Mouse (Mus musculus) hindbrain, embryonic 13.5 days (tissue): ENCODE measurements around the gene Hist1h1a. TPM values are rescaled to one million over a fixed set of nuclear protein-coding genes. Genes with fewer than 3 reads are reported as not detected.
A peak's percentile ranks its signal among the peaks of the same experiment; 100 is the strongest.

Experiments
- ATAC-seq: fragments of 200-750 bp; cut with Nextera tagmentation; 2 replicates; pipeline ENCODE4 v1.8.0; 2017; ENCODE audit warnings: moderate TSS enrichment; ENCODE audit not compliant: low FRiP score
- H3K27ac ChIP-seq: fragments of 300-500 bp; sonication (generic); 2 replicates; pipeline ENCODE4 v1.5.1; 2015; ENCODE audit warnings: inconsistent platforms, mild to moderate bottlenecking, moderate library complexity
- H3K27me3 ChIP-seq: fragments of 300-500 bp; sonication (generic); 2 replicates; pipeline ENCODE4 v1.6.1; 2015; ENCODE audit warnings: mild to moderate bottlenecking, inconsistent platforms
- H3K36me3 ChIP-seq: fragments of 300-500 bp; sonication (generic); 2 replicates; pipeline ENCODE4 v1.6.1; 2015; ENCODE audit warnings: mild to moderate bottlenecking, inconsistent platforms
- H3K4me1 ChIP-seq: fragments of 300-500 bp; sonication (generic); replicated peaks from 2 replicates; pipeline ENCODE4 v1.6.1; 2015; ENCODE audit warnings: inconsistent platforms
- H3K4me2 ChIP-seq: fragments of 300-500 bp; sonication (generic); 2 replicates; pipeline ENCODE4 v1.6.1; 2015; ENCODE audit warnings: inconsistent platforms, mild to moderate bottlenecking, moderate library complexity
- H3K4me3 ChIP-seq: fragments of 300-500 bp; sonication (generic); 2 replicates; pipeline ENCODE4 v1.5.1; 2015; ENCODE audit warnings: mild to moderate bottlenecking, inconsistent platforms
- H3K9ac ChIP-seq: fragments of 300-500 bp; sonication (generic); 2 replicates; pipeline ENCODE4 v1.6.1; 2015; ENCODE audit warnings: mild to moderate bottlenecking, inconsistent platforms
- H3K9me3 ChIP-seq: fragments of 300-500 bp; sonication (generic); 2 replicates; pipeline ENCODE4 v1.6.1; 2016; ENCODE audit warnings: inconsistent platforms
- WGBS: fragments of 180-500 bp; shearing (Covaris S2); methylation state at CpG from one replicate; pipeline ENCODE4 v1.1.7; 2015; 5-methylcytosine and 5-hydroxymethylcytosine counted together
- polyA plus RNA-seq: library from polyadenylated mRNA; unstranded; fragments of >200 nt; fragmentation: Nextera tagmentation; extraction: Ambion mirVana; gene quantifications from 2 replicates; pipeline ENCODE4 v1.2.1, GENCODE M21; 2015

Hist1h1a gene
- polyA plus RNA-seq, 1 experiment from 2014 or later: 1.2 TPM

DNA sequence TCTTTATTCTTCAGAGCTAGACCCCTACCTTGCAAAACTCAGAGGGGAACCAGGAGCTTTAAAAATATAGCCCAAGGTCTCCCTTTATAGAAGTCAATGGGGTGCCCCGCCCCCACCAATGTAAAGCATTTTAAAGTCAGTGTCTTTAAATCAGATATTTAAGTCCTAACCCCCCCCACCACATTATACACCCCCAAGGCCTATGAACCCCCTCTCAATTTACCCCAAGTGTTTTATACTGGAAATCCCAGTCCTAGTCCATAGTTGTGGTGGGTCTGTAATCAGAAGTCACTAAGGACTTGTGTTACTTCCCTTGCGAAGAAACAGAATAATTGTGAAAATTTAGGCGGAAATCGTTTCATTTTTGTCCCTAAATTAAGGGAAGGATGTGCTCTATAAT, 25.4 kb upstream of the Hist1h1a start:
- Histone ChIP-seq H3K27me3 (no peaks in the 10 kb centered on the region), H3K9me3 (no peaks in the 10 kb centered on the region), H3K4me3 (peak overlapping the region; percentile 48), H3K9ac (peak overlapping the region; percentile 76), H3K27ac (peak overlapping the region; percentile 89), H3K4me1 (peaks cover 23% of the 10 kb centered on the region), H3K4me2 (peak overlapping the region; percentile 94), H3K36me3 (no peaks in the 10 kb centered on the region)
- WGBS: 26% methylated on average over 4 of the region's 4 CpGs
- ATAC-seq: no peak

DNA sequence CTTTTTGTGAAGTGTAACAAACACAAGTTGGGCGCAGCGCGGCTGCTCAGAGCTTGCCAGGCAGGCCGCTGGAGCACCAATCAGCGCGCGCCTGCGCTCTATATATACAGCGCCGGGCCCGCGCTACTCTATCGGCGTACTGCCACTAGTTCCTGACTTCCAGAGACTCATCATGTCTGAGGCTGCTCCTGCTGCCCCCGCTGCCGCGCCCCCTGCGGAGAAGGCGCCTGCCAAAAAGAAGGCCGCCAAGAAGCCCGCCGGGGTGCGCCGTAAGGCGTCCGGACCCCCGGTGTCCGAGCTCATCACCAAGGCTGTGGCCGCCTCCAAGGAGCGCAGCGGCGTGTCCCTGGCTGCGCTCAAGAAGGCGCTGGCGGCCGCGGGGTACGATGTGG, 24.8 kb upstream of the Hist1h1a start, which contains the start of gene Hist1h1c:
Gene Hist1h1c (plus strand): TSS at position 132 of the 392 bp plus-strand sequence.
- no peaks in the 10 kb centered on the region for H3K36me3 ChIP-seq
- peak within 1 kb of the TSS; percentile 94 for H3K4me2 ChIP-seq
- no peaks in the 10 kb centered on the region for H3K27me3 ChIP-seq
- H3K9ac ChIP-seq: peak within 1 kb of the TSS; percentile 76
- under 1% methylated on average over 38 of the region's 38 CpGs for WGBS
- peaks cover 23% of the 10 kb centered on the region for H3K4me1 ChIP-seq
- ATAC-seq: peak; percentile 93
- peak within 1 kb of the TSS; percentile 48 for H3K4me3 ChIP-seq
- peak within 1 kb of the TSS; percentile 89 for H3K27ac ChIP-seq
- H3K9me3 ChIP-seq: no peaks in the 10 kb centered on the region

DNA sequence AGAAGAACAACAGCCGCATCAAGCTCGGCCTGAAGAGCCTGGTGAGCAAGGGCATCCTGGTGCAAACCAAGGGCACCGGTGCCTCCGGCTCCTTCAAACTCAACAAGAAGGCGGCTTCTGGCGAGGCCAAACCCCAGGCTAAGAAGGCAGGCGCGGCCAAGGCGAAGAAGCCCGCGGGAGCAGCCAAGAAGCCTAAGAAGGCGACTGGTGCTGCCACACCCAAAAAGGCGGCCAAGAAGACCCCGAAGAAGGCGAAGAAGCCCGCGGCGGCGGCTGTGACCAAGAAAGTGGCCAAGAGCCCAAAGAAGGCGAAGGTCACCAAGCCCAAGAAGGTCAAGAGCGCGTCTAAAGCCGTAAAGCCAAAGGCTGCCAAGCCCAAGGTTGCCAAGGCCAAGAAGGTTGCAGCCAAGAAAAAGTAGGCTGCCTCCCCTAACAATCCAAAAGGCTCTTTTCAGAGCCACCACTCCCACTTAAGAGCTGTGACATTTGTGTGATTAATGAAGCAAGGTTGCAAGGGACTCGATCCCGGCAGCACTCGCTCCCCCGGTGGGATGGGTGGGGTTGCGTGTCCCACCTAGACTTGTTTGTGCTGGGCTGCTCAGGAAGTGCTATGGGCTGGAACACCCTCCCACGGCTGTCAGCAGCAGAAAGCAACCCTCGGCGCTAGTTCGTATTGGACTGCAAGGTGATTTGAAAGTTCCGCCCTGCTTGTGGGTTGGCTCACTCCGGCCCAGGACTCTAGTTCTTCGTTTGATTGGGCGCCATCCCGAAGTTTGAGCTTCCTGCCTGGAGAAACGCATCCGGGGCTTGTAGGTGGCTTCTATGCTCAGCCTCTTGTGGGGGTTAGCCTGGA, 24.2 kb upstream of the Hist1h1a start:
- H3K36me3 ChIP-seq: no peaks in the 10 kb centered on the region
- H3K9ac ChIP-seq: peak overlapping the region; percentile 76
- peaks cover 23% of the 10 kb centered on the region for H3K4me1 ChIP-seq
- H3K27me3 ChIP-seq: no peaks in the 10 kb centered on the region
- no peaks in the 10 kb centered on the region for H3K9me3 ChIP-seq
- under 1% methylated on average over 39 of the region's 39 CpGs for WGBS
- peak overlapping the region; percentile 89 for H3K27ac ChIP-seq
- H3K4me3 ChIP-seq: peak overlapping the region; percentile 48
- peak overlapping the region; percentile 94 for H3K4me2 ChIP-seq
- peak; percentile 90 for ATAC-seq

DNA sequence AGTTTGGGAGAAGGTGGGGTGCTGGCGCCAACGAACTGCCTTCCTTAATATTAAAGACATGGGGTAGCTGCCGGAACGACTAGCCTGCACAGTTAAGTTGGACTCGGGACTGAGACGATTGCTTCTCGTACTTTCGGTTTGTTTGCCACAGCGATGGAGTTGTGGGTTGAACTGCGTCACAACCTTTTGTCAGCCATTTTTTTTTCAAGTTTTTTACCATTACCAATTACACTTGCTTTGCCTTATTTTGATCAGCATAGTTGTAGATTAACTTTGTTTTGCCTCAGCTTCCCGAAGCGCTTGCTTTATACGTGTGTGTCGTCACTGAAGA, 23.6 kb upstream of the Hist1h1a start:
- Histone ChIP-seq H3K27me3 (no peaks in the 10 kb centered on the region), H3K4me3 (peak overlapping the region; percentile 48), H3K27ac (peak overlapping the region; percentile 89), H3K4me2 (peak overlapping the region; percentile 94), H3K9ac (peak overlapping the region; percentile 76), H3K36me3 (no peaks in the 10 kb centered on the region), H3K9me3 (no peaks in the 10 kb centered on the region), H3K4me1 (peaks cover 23% of the 10 kb centered on the region)
- no peak for ATAC-seq
- WGBS: under 1% methylated on average over 14 of the region's 14 CpGs

DNA sequence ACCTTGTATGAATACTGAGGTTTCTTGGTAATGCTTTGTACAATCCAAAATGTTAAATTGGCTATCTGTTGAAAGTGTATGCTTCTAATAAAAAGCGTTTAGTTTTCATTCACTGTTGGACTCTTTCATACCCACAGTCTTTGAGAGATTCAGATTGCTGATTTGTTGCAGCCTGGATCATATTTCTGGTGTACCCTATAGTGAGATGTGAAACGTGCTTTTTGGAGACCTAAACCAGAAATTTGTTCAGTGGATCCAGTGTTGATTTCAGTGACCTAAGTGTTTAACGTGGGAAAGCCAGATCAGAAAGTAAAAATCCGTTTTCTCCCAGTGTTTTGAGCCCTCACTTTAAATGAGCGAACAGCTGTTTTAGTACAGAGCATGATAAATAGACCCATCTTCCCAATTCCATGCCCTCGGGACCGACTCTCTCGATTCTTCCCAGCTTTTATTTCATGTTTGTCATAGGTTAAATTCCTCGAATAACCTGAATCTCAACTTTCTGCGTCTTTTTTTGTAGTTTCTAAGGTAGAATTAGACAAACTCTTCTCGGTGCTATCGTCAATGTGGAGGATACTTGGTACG, 23.1 kb upstream of the Hist1h1a start:
- peak overlapping the region; percentile 48 for H3K4me3 ChIP-seq
- no peaks in the 10 kb centered on the region for H3K36me3 ChIP-seq
- no peaks in the 10 kb centered on the region for H3K9me3 ChIP-seq
- H3K9ac ChIP-seq: peak overlapping the region; percentile 76
- H3K27me3 ChIP-seq: no peaks in the 10 kb centered on the region
- 31% methylated on average over 13 of the region's 13 CpGs for WGBS
- H3K4me2 ChIP-seq: peak overlapping the region; percentile 94
- ATAC-seq: no peak
- peak overlapping the region; percentile 89; the same call in 1 of the 2 replicates for H3K27ac ChIP-seq
- H3K4me1 ChIP-seq: peaks cover 23% of the 10 kb centered on the region

DNA sequence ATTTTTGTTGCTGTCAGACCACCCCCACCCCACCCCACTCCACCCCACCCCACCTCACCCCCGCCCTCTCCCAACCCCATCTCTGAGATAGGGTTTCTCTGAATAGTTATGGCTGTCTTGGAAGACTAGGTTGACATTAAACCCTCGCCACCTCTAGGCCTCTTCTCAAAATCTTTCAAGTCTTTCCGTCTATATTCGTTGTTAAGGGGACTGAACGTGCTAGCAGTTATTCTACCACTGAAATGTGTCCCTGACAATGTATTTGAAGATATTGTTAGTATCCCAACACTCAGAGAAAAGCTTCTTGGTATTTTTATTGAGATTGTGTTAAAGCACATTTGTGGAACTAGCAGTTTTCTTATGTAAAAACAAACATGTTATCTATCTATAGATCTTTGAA, 22.6 kb upstream of the Hist1h1a start:
- Histone ChIP-seq H3K4me2 (peak overlapping the region; percentile 94; the same call in 1 of the 2 replicates), H3K36me3 (no peaks in the 10 kb centered on the region), H3K4me1 (peaks cover 23% of the 10 kb centered on the region), H3K27ac (no peak overlapping the region), H3K27me3 (no peaks in the 10 kb centered on the region), H3K4me3 (no peak overlapping the region), H3K9ac (no peak overlapping the region), H3K9me3 (no peaks in the 10 kb centered on the region)
- WGBS: 72% methylated on average over 5 of the region's 5 CpGs
- no peak for ATAC-seq

DNA sequence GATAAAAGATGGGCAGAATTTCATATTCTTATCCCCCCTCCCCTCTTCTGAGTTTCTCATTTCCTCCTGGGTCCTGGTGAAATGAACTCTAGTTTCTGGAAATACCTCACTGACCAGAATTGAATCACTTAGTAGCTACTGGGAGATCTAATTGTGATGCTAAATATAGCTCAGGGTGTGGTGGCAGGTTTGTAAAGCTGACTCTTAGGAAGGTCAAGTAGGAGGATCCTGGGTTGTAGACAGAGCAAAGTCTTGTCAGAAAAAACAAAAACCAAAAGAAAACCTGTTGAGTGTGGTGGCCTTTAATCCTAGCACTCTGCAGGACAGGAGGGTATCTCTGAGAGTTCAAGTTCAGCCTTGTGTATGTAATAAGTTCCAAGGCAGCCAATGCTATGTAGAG, 21.5 kb upstream of the Hist1h1a start:
- Histone ChIP-seq H3K36me3 (no peaks in the 10 kb centered on the region), H3K27me3 (no peaks in the 10 kb centered on the region), H3K9me3 (no peaks in the 10 kb centered on the region), H3K27ac (no peak overlapping the region), H3K4me2 (no peak overlapping the region), H3K4me3 (no peak overlapping the region), H3K4me1 (peaks cover 25% of the 10 kb centered on the region), H3K9ac (no peak overlapping the region)
- no peak for ATAC-seq

DNA sequence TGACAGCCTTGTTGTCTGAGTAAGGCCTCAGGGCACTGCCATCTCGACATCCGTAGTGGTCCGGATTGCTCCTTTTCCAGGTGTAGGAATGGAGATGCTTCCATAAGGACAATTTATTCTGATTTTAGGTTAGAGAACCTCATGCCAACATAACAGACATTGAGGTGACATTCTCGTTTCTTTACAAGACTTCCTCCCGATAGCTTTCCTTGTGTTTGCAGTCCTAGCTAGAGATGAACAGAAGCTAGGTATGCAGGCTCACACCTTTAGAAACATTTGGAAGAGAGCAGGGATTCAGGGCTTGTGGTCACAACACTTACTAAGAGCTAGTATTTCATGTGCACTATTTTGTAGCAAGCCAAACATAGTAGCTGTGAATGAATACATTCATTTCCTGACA, 20.3 kb upstream of the Hist1h1a start:
- H3K27ac ChIP-seq: no peak overlapping the region
- 85% methylated on average over 5 of the region's 5 CpGs for WGBS
- H3K9ac ChIP-seq: no peak overlapping the region
- H3K9me3 ChIP-seq: no peaks in the 10 kb centered on the region
- no peak overlapping the region for H3K4me2 ChIP-seq
- H3K27me3 ChIP-seq: no peaks in the 10 kb centered on the region
- H3K4me3 ChIP-seq: no peak overlapping the region
- H3K36me3 ChIP-seq: no peaks in the 10 kb centered on the region
- H3K4me1 ChIP-seq: peaks cover 31% of the 10 kb centered on the region
- no peak for ATAC-seq

DNA sequence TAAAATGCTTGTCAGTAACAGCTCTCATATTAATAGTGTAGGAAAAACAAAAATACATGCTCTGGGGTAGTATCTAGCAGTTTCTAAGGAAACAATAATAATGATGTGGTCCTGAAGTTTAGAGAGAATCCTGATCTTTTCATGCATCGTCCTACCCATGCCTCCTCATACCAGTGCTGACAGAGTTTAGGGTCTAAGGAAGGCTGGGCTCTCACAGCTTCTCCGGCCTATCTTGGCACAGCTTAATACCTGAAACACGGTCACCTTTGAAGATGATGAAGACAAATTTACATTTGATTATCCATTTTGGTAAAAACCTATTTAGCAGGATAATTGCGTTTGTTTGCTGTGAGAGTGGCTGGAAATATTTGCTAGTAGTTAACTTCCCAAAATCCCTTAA, 19.5 kb upstream of the Hist1h1a start:
- H3K9ac ChIP-seq: no peak overlapping the region
- H3K4me1 ChIP-seq: peaks cover 26% of the 10 kb centered on the region
- no peak overlapping the region for H3K4me2 ChIP-seq
- 52% methylated on average over 4 of the region's 4 CpGs for WGBS
- no peaks in the 10 kb centered on the region for H3K9me3 ChIP-seq
- H3K27me3 ChIP-seq: no peaks in the 10 kb centered on the region
- H3K27ac ChIP-seq: no peak overlapping the region
- ATAC-seq: no peak
- H3K4me3 ChIP-seq: peak overlapping the region; percentile 30; the same call in 1 of the 2 replicates
- no peaks in the 10 kb centered on the region for H3K36me3 ChIP-seq

DNA sequence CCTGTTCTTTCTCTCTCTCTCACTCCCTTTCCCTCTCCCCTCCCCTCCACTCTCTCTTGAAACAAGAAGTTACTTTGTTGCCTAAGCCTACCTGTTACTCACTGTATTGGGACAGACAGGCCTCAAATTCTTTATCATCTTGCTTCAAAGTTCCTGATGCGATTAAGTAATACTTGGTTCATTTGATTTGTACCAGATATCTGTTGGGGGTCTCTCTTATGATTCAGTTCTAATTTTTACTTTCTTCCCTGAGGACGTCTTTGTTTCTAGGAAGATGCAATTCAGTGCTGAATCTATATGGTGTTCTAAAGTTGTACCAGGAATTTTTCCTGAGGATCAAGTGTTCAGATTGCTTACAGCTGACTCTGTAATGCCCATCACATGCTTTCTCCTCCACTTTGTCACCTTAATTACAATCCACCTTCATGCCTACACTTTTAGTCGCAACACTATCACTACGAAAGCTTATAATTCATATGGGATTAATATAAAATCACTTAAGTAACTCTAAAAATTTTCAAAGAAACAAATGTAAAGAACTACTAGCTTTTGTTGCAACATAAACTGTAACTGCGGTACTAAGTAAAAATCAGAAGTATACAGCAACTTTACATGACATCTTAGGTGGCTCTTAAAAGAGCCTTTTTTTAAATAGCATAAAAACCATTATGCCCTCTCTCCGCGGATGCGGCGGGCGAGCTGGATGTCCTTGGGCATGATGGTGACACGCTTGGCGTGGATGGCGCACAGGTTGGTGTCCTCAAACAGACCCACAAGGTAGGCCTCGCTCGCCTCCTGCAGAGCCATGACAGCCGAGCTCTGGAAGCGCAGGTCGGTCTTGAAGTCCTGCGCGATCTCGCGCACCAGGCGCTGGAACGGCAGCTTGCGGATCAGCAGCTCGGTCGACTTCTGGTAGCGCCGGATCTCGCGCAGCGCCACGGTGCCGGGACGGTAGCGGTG, 18.8 kb upstream of the Hist1h1a start:
- no peak for ATAC-seq
- Histone ChIP-seq H3K36me3 (no peaks in the 10 kb centered on the region), H3K4me2 (peak overlapping the region; percentile 65), H3K9me3 (no peaks in the 10 kb centered on the region), H3K4me1 (peaks cover 20% of the 10 kb centered on the region), H3K27ac (no peak overlapping the region), H3K27me3 (no peaks in the 10 kb centered on the region), H3K4me3 (peak overlapping the region; percentile 30), H3K9ac (no peak overlapping the region)
- WGBS: 2% methylated on average over 15 of the region's 36 CpGs

DNA sequence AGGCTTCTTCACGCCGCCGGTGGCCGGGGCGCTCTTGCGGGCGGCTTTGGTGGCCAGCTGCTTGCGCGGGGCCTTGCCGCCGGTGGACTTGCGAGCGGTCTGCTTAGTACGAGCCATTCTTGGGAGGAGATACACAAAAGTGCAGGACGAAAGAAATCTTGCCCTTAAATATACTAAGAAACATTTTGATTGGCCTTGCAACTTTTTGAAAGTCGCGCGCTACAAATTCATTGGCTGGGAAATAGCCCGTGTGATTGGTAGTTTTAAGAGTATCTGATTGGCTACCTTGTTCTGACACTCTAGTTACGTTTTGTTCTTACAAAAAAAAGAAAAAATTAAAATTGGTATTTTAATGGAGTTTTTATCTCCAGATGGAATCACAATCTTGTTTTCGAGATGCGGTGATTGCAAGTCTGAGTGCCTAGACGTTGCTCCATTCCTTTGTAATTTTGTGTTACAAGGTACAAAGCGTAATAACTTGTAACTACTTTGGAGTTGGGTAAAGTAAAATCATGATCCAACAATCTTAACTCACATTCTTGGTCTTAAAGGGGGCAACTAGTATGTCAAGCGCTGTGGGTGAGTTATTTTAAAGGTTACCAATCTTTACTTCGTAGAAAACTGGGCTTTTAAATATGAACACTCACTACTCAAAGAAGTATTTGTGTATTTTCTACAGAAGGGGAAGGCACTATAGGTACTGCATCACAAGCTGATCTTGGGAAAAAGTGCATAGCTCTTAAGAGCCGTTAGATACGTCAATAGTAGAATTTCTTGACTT, 17.9 kb upstream of the Hist1h1a start, which contains the start of gene Hist1h3c:
Gene Hist1h3c (minus strand): TSS at position 222 of the 781 bp plus-strand sequence.
- Histone ChIP-seq H3K4me3 (peak within 1 kb of the TSS; percentile 42), H3K9ac (peak within 1 kb of the TSS; percentile 58; the same call in 1 of the 2 replicates), H3K27ac (peak within 1 kb of the TSS; percentile 95), H3K36me3 (no peaks in the 10 kb centered on the region), H3K9me3 (no peaks in the 10 kb centered on the region), H3K27me3 (no peaks in the 10 kb centered on the region), H3K4me1 (peaks cover 13% of the 10 kb centered on the region), H3K4me2 (peak within 1 kb of the TSS; percentile 65)
- WGBS: under 1% methylated on average over 24 of the region's 28 CpGs
- peak; percentile 74 for ATAC-seq
